Mouse (Mus musculus) left cerebral cortex, postnatal 4 days (tissue): ENCODE results near the gene Olfr1442. TPM values are rescaled to one million over a fixed set of nuclear protein-coding genes. Genes with fewer than 3 reads are reported as not detected.

Experiments used
- total RNA-seq, 2 experiments: library from RNA; stranded (reverse); gene quantifications; 2 replicates each; pipeline ENCODE4 v1.2.3; 2021

The Olfr1442 gene
- total RNA-seq, 2 experiments from 2014 or later = not detected

Other genes starting within 250 kb of the Olfr1442 start
- gene Pfpl, start 242.5 kb upstream of the Olfr1442 start, total RNA-seq = not detected
- gene Mpeg1, start 209.7 kb upstream of the Olfr1442 start, total RNA-seq = 1 to 10 TPM; 3.7 to 5.0 TPM
- gene Dtx4, start 169.0 kb upstream of the Olfr1442 start, total RNA-seq = 100 to 1,000 TPM; 124 to 146 TPM
- 1 to 10 TPM; 6.3 to 7.6 TPM for gene Fam111a, start 124.7 kb upstream of the Olfr1442 start, total RNA-seq
- under 1 TPM; 0.30 to 0.34 TPM for gene Gm4952, start 70.5 kb upstream of the Olfr1442 start, total RNA-seq
- gene Glyat, start 37.1 kb upstream of the Olfr1442 start, total RNA-seq = not detected
- not detected for gene Olfr1443, start 7.7 kb downstream of the Olfr1442 start, total RNA-seq
- gene Keg1, start 25.3 kb downstream of the Olfr1442 start, total RNA-seq = not detected
- 1 to 10 TPM; 2.1 to 2.4 TPM for gene Cntf, start 95.2 kb downstream of the Olfr1442 start, total RNA-seq
- 10 to 100 TPM; 60.3 to 62.7 TPM for gene Zfp91, start 125.7 kb downstream of the Olfr1442 start, total RNA-seq
- gene Lpxn, start 125.8 kb downstream of the Olfr1442 start, total RNA-seq = under 1 TPM; 0.40 to 0.82 TPM
- not detected for gene Gm5244, start 176.2 kb downstream of the Olfr1442 start, total RNA-seq
- gene Olfr1444, start 186.8 kb downstream of the Olfr1442 start, total RNA-seq = not detected
- gene Olfr1445, start 213.4 kb downstream of the Olfr1442 start, total RNA-seq = not detected
- gene Olfr1446, start 223.1 kb downstream of the Olfr1442 start, total RNA-seq = not detected
- gene Olfr1447, start 233.3 kb downstream of the Olfr1442 start, total RNA-seq = not detected